Mouse (Mus musculus): ENCODE measurements around the gene Tbc1d17. TPM values are rescaled to one million over a fixed set of nuclear protein-coding genes. Genes with fewer than 3 reads are reported as not detected.

Gene Tbc1d17
- total RNA-seq, 2 experiments from 2014 or later, result 56.5 to 63.4 TPM

DNA sequence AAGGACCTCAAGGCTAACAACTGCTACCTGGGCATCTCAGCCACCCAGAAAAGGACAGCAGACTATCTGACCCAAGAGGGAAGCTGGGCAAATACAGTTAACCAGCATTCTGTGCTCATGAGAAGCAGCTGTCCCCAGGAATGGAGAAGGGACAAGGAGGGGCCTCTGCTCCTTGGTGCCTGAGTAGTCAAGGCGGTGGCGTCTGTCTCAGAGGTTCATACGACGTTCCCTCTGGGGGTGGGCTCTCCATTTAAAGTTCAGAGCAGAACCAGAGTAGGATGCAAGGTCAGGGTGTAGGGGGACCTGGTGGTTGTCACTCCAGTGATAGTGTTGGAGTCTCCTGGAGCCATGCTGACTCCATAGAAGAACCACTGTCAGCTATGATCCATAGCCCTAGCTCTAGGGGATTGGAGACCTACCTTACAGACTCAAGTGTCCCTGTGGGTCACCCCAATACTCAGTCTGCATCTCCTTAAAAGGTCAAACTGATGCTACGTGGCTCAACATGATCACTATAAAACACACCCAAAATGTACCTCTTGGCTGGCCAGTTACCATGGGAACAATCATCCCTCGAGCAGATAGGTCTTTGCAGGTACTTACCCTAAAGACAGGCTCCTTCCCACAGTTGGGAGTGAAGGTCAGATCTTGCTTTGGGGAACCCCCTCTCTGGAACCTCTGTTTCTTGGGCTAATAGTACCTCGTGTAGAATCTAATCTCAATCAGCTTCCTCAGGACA lies 37.9 kb downstream of the Tbc1d17 start:
- peak in 1 of 2 experiments; percentile 8 for DNase-seq (ENCODE audit: low spot score in 2 of 2)

DNA sequence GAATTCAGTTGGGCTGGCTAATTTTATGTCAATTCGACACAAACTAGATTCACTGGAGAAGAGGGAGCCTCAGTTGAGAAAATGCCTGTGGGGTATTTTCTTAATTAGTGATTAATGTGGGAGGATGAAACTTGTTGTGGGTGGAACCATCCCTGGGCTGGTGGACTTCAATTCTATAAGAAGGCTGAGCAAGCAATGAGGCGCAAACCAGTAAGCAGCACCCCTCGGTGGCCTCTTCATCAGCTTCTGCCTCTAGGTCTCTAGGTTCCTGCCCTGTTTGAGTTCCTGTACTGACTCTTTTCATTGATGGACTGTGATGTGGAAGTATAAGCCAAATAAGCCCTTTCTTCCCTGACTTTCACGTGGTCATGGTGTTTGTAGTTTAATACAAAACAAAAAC lies 38.5 kb downstream of the Tbc1d17 start:
- DNase-seq (ENCODE audit: low spot score in 2 of 2), result no peak

GRCm38 (mm10) chr7:44809466-44809865 lies 39.4 kb downstream of the Tbc1d17 start:
- DNase-seq (ENCODE audit: low spot score in 2 of 2), result no peak

- no peak for DNase-seq (ENCODE audit: low spot score in 2 of 2)
Observed at GRCm38 (mm10) chr7:44808927-44809326, 40.0 kb downstream of the Tbc1d17 start.

DNA sequence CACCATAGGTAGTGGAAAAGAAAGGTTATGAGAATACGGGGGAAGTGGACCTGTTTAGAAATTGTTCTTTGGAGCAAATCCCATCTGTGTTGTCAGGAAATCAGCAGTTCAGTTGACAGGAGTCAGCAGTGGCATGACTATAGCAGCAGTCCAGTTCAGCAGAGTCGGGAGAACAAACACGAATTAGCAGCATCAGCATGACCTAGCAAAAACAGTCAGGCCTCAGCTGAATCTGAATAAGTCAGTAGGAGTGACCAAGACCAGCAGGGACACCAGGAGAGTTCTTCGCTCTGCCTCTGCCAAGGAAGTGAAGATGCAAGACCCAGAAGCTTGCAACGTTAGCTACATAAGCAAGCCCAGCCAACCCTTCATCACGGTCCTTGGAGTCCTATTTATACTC lies 56.1 kb downstream of the Tbc1d17 start:
- no peak for DNase-seq (ENCODE audit: low spot score in 2 of 2)

- peak in 1 of 2 experiments; percentile 11 for DNase-seq (ENCODE audit: low spot score in 2 of 2)
Observed at GRCm38 (mm10) chr7:44790066-44790465, 58.8 kb downstream of the Tbc1d17 start.

- DNase-seq (ENCODE audit: low spot score in 2 of 2), result peak in 1 of 2 experiments; percentile 12
Observed at GRCm38 (mm10) chr7:44789531-44789930, 59.3 kb downstream of the Tbc1d17 start.

Small RNAs within 50 kb of the gene (microRNA-seq; reads per million reads assigned to microRNA genes)
- not detected for gene Mir707

Other genes with a start within 250 kb of the Tbc1d17 start
- gene Myh14, start 178.2 kb downstream of the Tbc1d17 start, total RNA-seq (2021), result 10 to 100 TPM; 25.7 to 26.6 TPM
- not detected for gene Izumo2, start 140.3 kb downstream of the Tbc1d17 start, total RNA-seq (2021)
- 10 to 100 TPM; 18.9 to 20.7 TPM for gene Vrk3, start 100.7 kb downstream of the Tbc1d17 start, total RNA-seq (2021)
- gene Zfp473, start 98.0 kb downstream of the Tbc1d17 start, total RNA-seq (2021), result under 1 TPM; 0.32 to 0.41 TPM
- 10 to 100 TPM; 49.4 to 53.1 TPM for gene Nup62, start 33.0 kb downstream of the Tbc1d17 start, total RNA-seq (2021)
- gene Il4i1, start 32.7 kb downstream of the Tbc1d17 start, total RNA-seq (2021), result 1 to 10 TPM; 1.6 to 1.8 TPM
- 10 to 100 TPM; 55.6 to 62.2 TPM for gene Atf5, start 32.4 kb downstream of the Tbc1d17 start, total RNA-seq (2021)
- 100 to 1,000 TPM in 1 of 2 experiments, 10 to 100 TPM in 1; 92.4 to 103 TPM for gene Akt1s1, start 88 bp downstream of the Tbc1d17 start, total RNA-seq (2021)
- 10 to 100 TPM; 18.6 to 20.5 TPM for gene Pnkp, start 8.1 kb upstream of the Tbc1d17 start, total RNA-seq (2021)
- gene Ptov1, start 20.7 kb upstream of the Tbc1d17 start, total RNA-seq (2021), result 100 to 1,000 TPM; 332 to 346 TPM
- 10 to 100 TPM; 63.8 to 67.6 TPM for gene Med25, start 43.6 kb upstream of the Tbc1d17 start, total RNA-seq (2021)
- gene Fuz, start 47.0 kb upstream of the Tbc1d17 start, total RNA-seq (2021), result 10 to 100 TPM; 16.1 to 18.4 TPM
- gene Ap2a1, start 80.4 kb upstream of the Tbc1d17 start, total RNA-seq (2021), result 10 to 100 TPM; 84.8 to 88.9 TPM
- not detected for gene Tsks, start 94.1 kb upstream of the Tbc1d17 start, total RNA-seq (2021)
- gene Cpt1c, start 125.8 kb upstream of the Tbc1d17 start, total RNA-seq (2021), result 10 to 100 TPM; 10.3 to 10.8 TPM
- gene Prmt1, start 137.5 kb upstream of the Tbc1d17 start, total RNA-seq (2021), result 100 to 1,000 TPM; 318 to 331 TPM
- 10 to 100 TPM; 46.0 to 50.4 TPM for gene Irf3, start 148.6 kb upstream of the Tbc1d17 start, total RNA-seq (2021)
- 10 to 100 TPM; 21.5 to 22.0 TPM for gene Bcl2l12, start 149.6 kb upstream of the Tbc1d17 start, total RNA-seq (2021)
- gene Scaf1, start 167.3 kb upstream of the Tbc1d17 start, total RNA-seq (2021), result 10 to 100 TPM; 74.1 to 76.0 TPM
- gene Rras, start 168.9 kb upstream of the Tbc1d17 start, total RNA-seq (2021), result 100 to 1,000 TPM; 119 to 123 TPM
- gene Prr12, start 203.8 kb upstream of the Tbc1d17 start, total RNA-seq (2021), result 10 to 100 TPM; 63.9 to 65.2 TPM
- gene Nosip, start 213.3 kb upstream of the Tbc1d17 start, total RNA-seq (2021), result 10 to 100 TPM; 47.3 to 48.3 TPM
- gene Prrg2, start 213.6 kb upstream of the Tbc1d17 start, total RNA-seq (2021), result 10 to 100 TPM; 11.7 to 12.3 TPM
- gene Rcn3, start 243.1 kb upstream of the Tbc1d17 start, total RNA-seq (2021), result 100 to 1,000 TPM; 172 to 192 TPM

Measured in gastrocnemius, postnatal 4 days (tissue).